Mouse (Mus musculus) mesoderm, embryonic 11.5 days (tissue): Measurements from ENCODE around the gene Pltp.

ENCODE experiments used
- DNase-seq: peaks from one replicate; pipeline ENCODE4 v3.0.0-alpha.2; 2012; ENCODE audit warnings: low read depth, low spot score

The Pltp gene

GRCm38 (mm10) chr2:164850061-164850460, 7.5 kb downstream of the Pltp start:
- DNase-seq = no peak

DNA sequence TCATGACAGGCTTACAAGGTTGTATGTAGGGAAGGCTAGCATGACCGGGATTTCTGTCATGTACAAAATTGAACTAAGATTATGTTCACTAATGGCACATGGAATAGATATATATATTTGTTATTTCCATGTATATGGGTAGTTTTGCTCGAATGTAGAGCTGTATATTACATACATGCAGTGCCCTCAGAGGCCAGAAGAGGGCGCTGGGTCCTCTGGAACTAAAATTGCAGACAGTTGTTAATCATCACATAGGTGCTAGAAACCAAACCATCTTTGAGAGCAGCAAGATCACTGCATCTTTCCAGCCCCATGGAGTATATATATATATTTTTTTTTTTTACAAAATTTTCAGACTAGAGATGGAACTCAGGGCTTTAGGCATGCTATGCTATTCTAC, 11.7 kb downstream of the Pltp start:
- no peak for DNase-seq

GRCm38 (mm10) chr2:164835164-164835563, 22.3 kb downstream of the Pltp start:
- DNase-seq = no peak

GRCm38 (mm10) chr2:164834531-164834930, 23.0 kb downstream of the Pltp start:
- DNase-seq = no peak

DNA sequence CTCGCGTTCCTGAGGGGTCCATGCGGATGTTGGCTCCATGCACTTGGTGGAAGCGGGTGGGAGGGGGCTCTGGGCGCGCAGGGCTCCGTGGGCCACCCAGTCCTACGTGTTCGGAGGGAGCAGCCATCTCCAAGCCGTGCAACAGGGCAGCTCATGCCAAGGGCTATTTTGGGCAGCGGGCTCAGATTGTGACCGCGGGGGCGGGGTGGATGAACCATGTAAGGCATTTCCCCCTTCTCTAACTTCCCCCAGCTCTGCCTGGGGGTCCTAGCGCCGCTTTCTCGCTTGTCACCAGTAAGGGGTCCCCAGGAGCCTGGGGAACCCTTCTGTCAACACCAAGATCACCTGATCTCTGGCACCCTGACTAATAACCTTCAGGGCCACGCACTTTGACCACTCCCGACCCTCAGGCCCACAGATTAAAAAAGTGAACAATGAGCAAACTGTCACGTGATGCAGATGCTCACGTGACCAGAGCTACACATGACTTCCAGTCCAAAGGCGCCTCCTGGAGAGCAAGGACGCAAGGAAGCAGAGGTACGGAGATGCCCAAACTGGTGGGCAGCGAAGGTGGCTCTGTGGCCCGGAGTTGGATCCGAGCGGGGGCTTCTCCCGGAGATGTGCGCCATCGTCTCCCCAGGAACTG, 24.1 kb downstream of the Pltp start, which contains the start of gene Neurl2:
TSS of gene Neurl2 (minus strand) at position 143 of the 646 bp plus-strand sequence.
- peak; percentile 100 for DNase-seq

DNA sequence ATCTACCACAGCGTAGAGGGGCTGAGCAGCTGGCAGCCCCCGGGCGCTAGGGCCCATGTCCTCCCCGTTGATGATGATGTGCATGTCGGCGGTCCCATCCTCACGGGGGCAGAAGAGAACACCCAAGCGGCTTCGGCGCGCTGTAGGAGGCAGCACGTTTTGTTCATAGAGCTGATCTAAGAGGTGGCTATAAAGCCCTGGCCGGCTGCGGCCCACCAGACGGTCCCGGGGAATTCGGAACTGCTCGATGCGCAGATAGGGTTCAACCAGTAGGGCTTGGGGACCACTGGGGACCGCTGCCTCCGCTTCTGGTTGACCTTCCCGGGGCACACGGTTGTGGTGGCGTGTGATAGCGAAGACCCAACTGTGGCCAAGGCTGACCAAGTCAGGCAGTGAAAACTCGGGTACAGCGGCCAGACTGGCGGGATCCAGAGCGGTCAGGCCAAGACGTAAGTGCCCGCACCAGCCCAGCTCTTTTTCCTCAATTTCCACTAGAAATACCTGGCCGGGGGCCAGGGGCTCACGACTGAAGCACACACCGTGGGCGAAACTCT, 24.7 kb downstream of the Pltp start, which contains the start of gene Ctsa:
TSS of gene Ctsa (plus strand) at position 126 of the 554 bp plus-strand sequence.
- peak; percentile 77 for DNase-seq

GRCm38 (mm10) chr2:164832032-164832747, 25.3 kb downstream of the Pltp start:
- DNase-seq = no peak

DNA sequence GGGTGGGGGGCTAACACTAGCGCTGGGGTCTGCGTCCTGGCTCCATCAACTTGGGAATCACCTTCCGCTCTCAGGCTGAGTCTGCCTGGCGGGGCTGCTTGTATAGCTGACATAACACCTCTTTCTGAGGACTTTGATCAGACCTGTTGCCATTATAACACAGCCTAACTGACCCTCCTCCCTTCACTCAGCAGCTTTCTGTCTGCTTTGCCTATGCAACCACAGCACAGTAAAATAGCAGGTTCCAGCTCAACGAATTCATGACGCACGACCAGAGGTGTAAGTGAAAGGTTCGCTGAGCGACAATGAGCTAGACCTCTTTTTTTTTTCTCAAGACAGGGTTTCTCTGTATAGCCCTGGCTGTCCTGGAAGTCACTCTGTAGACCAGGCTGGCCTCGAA, 26.5 kb downstream of the Pltp start:
- no peak for DNase-seq

- no peak for DNase-seq
Measured at GRCm38 (mm10) chr2:164829090-164829489, 28.4 kb downstream of the Pltp start.

DNA sequence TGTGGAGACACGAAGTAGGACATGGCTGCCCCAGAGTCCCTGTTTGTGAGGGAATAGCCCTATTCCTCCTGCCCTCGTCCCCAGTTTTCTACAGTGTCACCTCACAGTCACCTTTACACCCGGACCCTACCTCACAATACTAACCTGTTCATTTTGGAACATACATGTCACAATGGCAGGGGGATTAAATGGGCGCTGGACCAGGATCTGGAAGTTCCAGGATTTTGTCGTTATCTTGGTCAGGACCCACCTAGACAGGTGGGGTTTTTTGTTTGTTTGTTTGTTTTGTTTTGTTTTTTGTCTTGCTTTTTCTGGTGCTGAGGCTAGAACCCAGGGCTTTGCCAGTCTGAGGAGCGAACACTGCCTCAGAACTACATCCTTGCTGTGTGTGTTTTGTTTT, 29.1 kb downstream of the Pltp start, which contains the start of gene Spata25:
TSS of gene Spata25 (minus strand) at position 101 of the 400 bp plus-strand sequence.
- DNase-seq = no peak

GRCm38 (mm10) chr2:164827146-164827850, 30.2 kb downstream of the Pltp start:
- no peak for DNase-seq

DNA sequence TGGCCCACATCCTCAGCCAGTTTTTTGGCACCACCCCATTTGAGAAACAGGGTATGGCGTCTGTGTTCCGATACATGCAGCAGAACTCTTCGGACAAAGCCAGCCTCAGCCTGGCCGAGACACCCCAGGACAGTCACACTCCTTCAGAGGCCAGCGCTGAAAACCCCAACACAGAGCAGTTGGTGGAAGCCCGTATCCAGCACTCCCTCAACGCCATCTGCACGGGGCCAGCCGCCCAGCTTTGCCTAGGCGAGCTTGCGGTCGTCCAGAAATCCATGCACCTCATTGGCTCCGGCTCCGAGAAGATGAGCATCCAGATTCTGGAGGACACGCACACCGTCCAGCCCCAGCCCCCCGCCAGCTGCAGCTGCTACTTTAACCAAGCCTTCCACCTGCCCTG, 32.0 kb downstream of the Pltp start:
- DNase-seq = no peak

DNA sequence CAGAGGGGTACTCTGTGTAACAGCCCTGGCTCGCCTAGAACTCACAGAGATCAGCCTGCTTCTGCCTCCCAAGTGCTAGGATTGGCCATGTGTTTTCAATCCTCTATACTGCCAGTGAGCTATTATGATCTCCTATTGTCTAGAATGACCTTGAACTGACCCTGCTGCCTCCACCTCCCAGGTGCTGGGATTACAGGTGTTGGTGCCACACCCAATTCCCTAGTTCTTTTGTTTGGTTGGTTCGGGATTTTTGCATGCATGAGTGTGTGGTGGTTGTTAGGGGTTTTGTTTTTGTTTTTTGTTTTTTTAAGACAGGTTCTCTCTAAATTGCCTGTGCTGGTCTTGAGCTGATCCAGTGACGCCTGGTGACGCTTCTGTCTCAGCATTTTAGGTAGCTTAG, 33.5 kb downstream of the Pltp start:
- DNase-seq = no peak

DNA sequence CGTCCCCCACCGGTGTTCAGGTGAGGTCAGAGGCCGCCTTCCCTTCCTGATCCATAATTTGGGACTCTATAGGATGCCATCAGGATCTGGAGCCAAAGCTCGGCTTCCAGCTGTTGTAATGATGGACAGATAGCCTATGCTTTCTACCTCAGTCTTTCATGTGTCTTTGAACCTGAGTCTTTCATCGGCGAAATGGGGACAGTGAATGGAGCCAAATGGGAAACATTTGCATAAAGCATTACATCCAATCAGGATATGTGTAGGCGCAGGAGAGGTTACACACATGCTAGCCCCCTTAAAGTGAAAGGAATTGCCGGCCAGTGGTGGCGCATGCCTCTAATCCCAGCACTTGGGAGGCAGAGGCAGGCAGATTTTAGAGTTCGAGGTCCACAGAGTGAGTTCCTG, 34.3 kb downstream of the Pltp start:
- peak; percentile 48 for DNase-seq

DNA sequence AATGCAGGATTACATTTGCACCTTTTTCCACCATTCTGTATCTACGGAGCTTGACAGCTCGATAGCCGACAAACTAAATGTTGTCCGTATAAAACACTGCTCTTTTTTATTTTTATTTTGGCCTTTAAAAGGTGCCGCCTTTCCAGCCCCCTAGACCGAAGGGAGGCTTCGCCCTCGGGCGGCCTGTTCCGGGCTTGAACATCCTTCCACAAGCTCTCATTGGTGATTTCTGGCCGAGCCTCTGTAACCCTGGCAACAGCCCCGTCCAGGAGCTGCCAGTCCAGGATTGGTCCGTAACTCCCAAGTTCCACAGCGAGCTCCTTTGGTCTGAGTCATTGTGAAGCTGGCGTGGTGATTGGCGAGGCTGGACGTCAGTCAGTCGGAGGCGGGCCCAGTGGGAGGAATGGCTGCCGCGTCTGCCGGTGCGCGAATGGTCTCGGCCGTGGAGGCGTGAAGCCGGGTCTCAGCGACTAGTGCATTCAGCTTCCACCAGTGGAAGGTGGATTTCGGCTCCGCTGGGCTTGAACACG, 34.8 kb downstream of the Pltp start, which contains the start of gene Zswim1:
TSS of gene Zswim1 (plus strand) at position 51 of the 530 bp plus-strand sequence.
- DNase-seq = peak; percentile 98

DNA sequence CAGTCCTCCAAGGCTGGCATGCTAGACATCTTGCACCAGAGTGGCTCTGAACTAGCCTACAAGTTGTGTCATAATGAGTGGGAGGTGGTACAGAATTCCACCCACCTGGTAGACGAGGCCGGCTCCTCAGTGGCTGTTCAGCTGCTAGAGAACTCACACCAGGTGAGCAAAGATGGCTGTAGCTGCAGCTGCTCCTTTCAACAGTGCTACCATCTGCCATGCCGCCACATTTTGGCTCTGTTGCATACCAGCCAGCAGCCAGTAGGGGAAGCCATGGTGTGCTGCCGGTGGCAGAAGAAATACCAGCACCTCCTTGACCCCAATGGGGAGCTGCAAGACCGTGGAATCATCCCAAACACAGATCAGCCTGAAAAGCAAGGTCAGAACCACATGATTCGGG, 36.5 kb downstream of the Pltp start:
- no peak for DNase-seq

DNA sequence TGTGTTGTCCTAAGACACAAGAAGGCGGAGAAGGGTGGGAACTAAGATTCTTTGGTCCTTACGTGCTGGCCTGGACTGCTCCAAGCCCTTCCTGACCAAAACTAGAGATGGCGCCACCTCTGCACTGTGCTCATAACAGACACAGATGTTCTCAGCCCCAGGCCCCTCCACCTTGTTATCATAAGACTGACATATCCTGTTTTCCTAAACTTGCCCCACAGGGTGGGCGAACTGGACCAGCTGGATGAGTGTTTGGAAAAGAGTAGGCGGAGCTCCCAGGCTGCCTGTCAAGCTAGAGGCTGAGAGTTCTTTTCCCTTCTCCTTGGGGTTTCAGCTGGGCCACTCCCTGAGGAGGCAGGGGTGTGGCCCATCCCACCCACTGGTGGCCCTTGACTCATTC, 39.8 kb downstream of the Pltp start:
- peak; percentile 49 for DNase-seq

DNA sequence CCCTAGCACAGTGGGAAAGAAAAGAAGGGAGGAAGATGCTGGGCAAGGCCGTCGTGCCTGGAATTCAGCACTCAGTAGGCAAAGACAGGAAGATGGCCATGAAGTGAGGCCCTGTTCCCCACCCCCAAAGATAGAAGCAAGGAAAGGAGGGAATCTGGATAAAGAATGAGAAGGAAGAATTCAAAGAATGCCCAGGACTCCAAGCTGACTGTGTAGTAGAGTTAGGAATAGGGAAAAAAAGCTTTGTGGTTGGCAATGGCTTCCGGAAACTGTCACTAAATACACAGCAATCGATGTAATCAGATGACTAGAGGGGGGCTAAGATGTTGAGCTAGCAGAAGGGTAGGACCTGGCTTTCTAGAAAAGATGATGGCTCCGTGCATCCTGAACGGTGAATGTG, 40.3 kb downstream of the Pltp start:
- DNase-seq = no peak

DNA sequence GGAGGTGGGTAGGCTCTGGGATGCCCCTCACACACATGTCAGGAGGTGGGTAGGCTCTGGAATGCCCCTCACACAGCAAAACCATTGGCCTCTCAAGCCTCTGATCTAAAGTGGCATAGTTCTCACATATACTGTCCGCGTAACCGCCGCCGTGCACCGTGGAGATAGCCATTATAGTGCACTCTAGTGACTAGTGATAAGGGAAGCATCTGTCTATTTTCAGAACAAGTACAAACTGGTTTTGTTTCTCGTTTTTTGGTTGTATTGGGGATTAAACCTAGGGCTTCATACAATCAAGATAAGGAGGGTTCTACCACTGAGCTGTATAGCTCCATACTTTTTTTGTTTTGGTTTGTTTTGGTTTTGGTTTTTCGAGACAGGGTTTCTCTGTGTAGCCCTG, 41.7 kb downstream of the Pltp start:
- no peak for DNase-seq

DNA sequence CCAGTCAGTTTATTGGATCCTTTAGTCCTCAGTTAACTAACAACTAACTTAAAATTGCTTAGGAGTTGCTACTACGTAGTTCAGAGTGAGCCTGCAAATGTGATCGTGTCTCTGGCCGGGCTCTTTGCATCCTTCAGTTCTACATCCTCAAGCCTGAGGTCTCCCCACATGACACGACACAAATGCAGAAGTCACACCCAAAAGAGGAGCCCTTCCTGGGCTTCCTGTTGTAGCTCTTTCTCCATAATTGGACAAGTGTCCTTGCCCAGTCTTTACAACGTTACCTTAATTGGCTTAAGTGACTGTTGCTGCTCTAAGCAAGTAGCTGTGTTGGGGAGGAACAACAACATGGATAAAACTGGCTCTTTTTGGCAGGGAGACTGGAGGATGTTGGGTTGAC, 42.2 kb downstream of the Pltp start:
- DNase-seq = no peak

DNA sequence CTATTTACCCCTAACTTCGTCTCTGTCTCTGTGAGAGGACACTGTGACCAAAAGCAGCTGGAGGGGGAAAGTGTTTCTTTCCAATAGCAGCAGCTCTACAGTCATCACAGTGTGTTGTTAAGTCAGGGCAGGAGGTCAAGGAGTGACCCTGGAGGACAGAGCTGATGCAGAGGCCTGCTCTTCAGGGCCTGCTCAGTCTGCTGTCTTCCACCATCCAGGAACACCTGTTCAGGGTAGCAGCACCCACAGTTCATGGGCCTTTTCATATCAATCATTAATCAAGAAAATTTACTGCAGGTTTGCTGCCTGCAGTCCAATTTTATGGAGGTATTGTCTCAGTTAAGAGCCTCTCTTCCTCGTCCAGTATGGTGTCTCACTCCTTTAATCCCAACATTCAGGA, 44.0 kb downstream of the Pltp start:
- no peak for DNase-seq

DNA sequence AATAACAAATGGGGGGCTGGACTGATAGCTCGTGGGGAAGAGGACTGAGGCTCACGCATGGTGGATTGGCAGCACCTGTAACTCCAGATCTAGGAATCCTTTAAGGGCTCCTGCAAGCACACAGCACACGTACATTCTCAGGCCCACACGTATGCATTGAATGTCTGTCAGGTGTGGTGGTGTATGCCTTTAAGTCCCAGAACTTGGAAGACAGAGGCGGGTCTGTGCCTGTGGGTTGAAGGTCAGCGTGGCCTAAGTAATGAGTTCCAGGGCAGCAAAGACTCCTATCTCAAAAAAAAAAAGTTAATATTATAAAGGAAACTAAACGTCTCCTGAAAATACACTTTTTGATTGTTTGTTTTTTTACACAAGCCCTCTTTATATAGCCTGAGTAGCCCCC, 50.9 kb downstream of the Pltp start:
- DNase-seq = no peak
